Mouse (Mus musculus): Measurements from ENCODE around the gene Hspg2. TPM values are rescaled to one million over a fixed set of nuclear protein-coding genes. Genes with fewer than 3 reads are reported as not detected.

The Hspg2 gene
- polyA plus RNA-seq, 1 experiment = 76.2 TPM

- Histone ChIP-seq H3K4me3 (replicated peaks; ENCODE audit: extremely low read depth, low read depth, low read length) (no peak overlapping the region), H3K4me1 (ENCODE audit: control insufficient read depth, insufficient read depth, low read length) (peaks cover 11% of the 10 kb centered on the region)
- DNase-seq = no peak
- TF ChIP-seq POLR2A (IDR thresholded peaks at IDR 0.05; ENCODE audit: borderline replicate concordance, extremely low read depth, low read depth, low read length) (no peak), CTCF (IDR thresholded peaks at IDR 0.05; ENCODE audit: insufficient read depth, low read length) (no peak)
- WGBS = 83% methylated on average over 4 of the region's 4 CpGs
These were observed 24.6 kb downstream of the Hspg2 start for GRCm38 (mm10) chr4:137493187-137493586.

- no peak overlapping the region for H3K4me3 ChIP-seq (replicated peaks; ENCODE audit: extremely low read depth, low read depth, low read length)
- no peak for DNase-seq
- WGBS = 42% methylated on average over 19 of the region's 19 CpGs
- H3K4me1 ChIP-seq (ENCODE audit: control insufficient read depth, insufficient read depth, low read length) = peaks cover 13% of the 10 kb centered on the region
- no peak for TF ChIP-seq POLR2A (IDR thresholded peaks at IDR 0.05; ENCODE audit: borderline replicate concordance, extremely low read depth, low read depth, low read length)
- TF ChIP-seq CTCF (IDR thresholded peaks at IDR 0.05; ENCODE audit: insufficient read depth, low read length) = no peak
These were observed 26.4 kb downstream of the Hspg2 start for GRCm38 (mm10) chr4:137494751-137495500.

- DNase-seq = no peak
- WGBS = 59% methylated on average over 6 of the region's 6 CpGs
- H3K4me1 ChIP-seq (ENCODE audit: control insufficient read depth, insufficient read depth, low read length) = peaks cover 13% of the 10 kb centered on the region
These were observed 27.0 kb downstream of the Hspg2 start for GRCm38 (mm10) chr4:137495501-137496100.

GRCm38 (mm10) chr4:137497367-137497766, 28.8 kb downstream of the Hspg2 start:
- DNase-seq = no peak

More at GRCm38 (mm10) chr4:137495501-137496100, 27.0 kb downstream of the Hspg2 start:
- H3K4me3 ChIP-seq (replicated peaks; ENCODE audit: extremely low read depth, low read depth, low read length) = no peak overlapping the region
- TF ChIP-seq CTCF (IDR thresholded peaks at IDR 0.05; ENCODE audit: insufficient read depth, low read length) (no peak), POLR2A (IDR thresholded peaks at IDR 0.05; ENCODE audit: borderline replicate concordance, extremely low read depth, low read depth, low read length) (no peak)

GRCm38 (mm10) chr4:137497892-137498722, 29.5 kb downstream of the Hspg2 start:
- Histone ChIP-seq H3K4me1 (ENCODE audit: control insufficient read depth, insufficient read depth, low read length) (peaks cover 13% of the 10 kb centered on the region), H3K4me3 (replicated peaks; ENCODE audit: extremely low read depth, low read depth, low read length) (no peak overlapping the region)
- 38% methylated on average over 9 of the region's 9 CpGs for WGBS
- no peak for TF ChIP-seq POLR2A (IDR thresholded peaks at IDR 0.05; ENCODE audit: borderline replicate concordance, extremely low read depth, low read depth, low read length)
- TF ChIP-seq CTCF (IDR thresholded peaks at IDR 0.05; ENCODE audit: insufficient read depth, low read length) = no peak
- DNase-seq = no peak

More at GRCm38 (mm10) chr4:137497367-137497766, 28.8 kb downstream of the Hspg2 start:
- TF ChIP-seq POLR2A (IDR thresholded peaks at IDR 0.05; ENCODE audit: borderline replicate concordance, extremely low read depth, low read depth, low read length) (no peak), CTCF (IDR thresholded peaks at IDR 0.05; ENCODE audit: insufficient read depth, low read length) (no peak)
- WGBS = 38% methylated on average over 5 of the region's 5 CpGs
- H3K4me1 ChIP-seq (ENCODE audit: control insufficient read depth, insufficient read depth, low read length) = peaks cover 13% of the 10 kb centered on the region
- H3K4me3 ChIP-seq (replicated peaks; ENCODE audit: extremely low read depth, low read depth, low read length) = no peak overlapping the region

GRCm38 (mm10) chr4:137498882-137499583, 30.5 kb downstream of the Hspg2 start:
- peaks cover 13% of the 10 kb centered on the region for H3K4me1 ChIP-seq (ENCODE audit: control insufficient read depth, insufficient read depth, low read length)
- 74% methylated on average over 9 of the region's 9 CpGs for WGBS
- TF ChIP-seq POLR2A (IDR thresholded peaks at IDR 0.05; ENCODE audit: borderline replicate concordance, extremely low read depth, low read depth, low read length) = no peak
- TF ChIP-seq CTCF (IDR thresholded peaks at IDR 0.05; ENCODE audit: insufficient read depth, low read length) = no peak
- no peak for DNase-seq
- H3K4me3 ChIP-seq (replicated peaks; ENCODE audit: extremely low read depth, low read depth, low read length) = no peak overlapping the region

GRCm38 (mm10) chr4:137500149-137500548, 31.6 kb downstream of the Hspg2 start:
- H3K4me1 ChIP-seq (ENCODE audit: control insufficient read depth, insufficient read depth, low read length) = peaks cover 11% of the 10 kb centered on the region
- WGBS = 85% methylated on average over 12 of the region's 12 CpGs
- no peak for TF ChIP-seq POLR2A (IDR thresholded peaks at IDR 0.05; ENCODE audit: borderline replicate concordance, extremely low read depth, low read depth, low read length)
- no peak for TF ChIP-seq CTCF (IDR thresholded peaks at IDR 0.05; ENCODE audit: insufficient read depth, low read length)
- H3K4me3 ChIP-seq (replicated peaks; ENCODE audit: extremely low read depth, low read depth, low read length) = no peak overlapping the region
- no peak for DNase-seq

GRCm38 (mm10) chr4:137500953-137501352, 32.4 kb downstream of the Hspg2 start:
- 89% methylated on average over 5 of the region's 5 CpGs for WGBS
- Histone ChIP-seq H3K4me1 (ENCODE audit: control insufficient read depth, insufficient read depth, low read length) (peaks cover 8% of the 10 kb centered on the region), H3K4me3 (replicated peaks; ENCODE audit: extremely low read depth, low read depth, low read length) (no peak overlapping the region)
- TF ChIP-seq POLR2A (IDR thresholded peaks at IDR 0.05; ENCODE audit: borderline replicate concordance, extremely low read depth, low read depth, low read length) (no peak), CTCF (IDR thresholded peaks at IDR 0.05; ENCODE audit: insufficient read depth, low read length) (no peak)
- DNase-seq = no peak

GRCm38 (mm10) chr4:137502183-137502582, 33.6 kb downstream of the Hspg2 start:
- DNase-seq = no peak
- H3K4me1 ChIP-seq (ENCODE audit: control insufficient read depth, insufficient read depth, low read length) = peaks cover 8% of the 10 kb centered on the region
- TF ChIP-seq POLR2A (IDR thresholded peaks at IDR 0.05; ENCODE audit: borderline replicate concordance, extremely low read depth, low read depth, low read length) = no peak
- TF ChIP-seq CTCF (IDR thresholded peaks at IDR 0.05; ENCODE audit: insufficient read depth, low read length) = no peak
- no peak overlapping the region for H3K4me3 ChIP-seq (replicated peaks; ENCODE audit: extremely low read depth, low read depth, low read length)
- WGBS = 91% methylated on average over 10 of the region's 10 CpGs
